Mouse (Mus musculus) thymus, adult 2 months (tissue): Measurements from ENCODE around the gene Clec1a.

ENCODE experiments used
- CTCF ChIP-seq: fragments of 200-500 bp; IDR thresholded peaks from 2 replicates; pipeline ENCODE4 v1.5.1; 2012; ENCODE audit warnings: mild to moderate bottlenecking, control low read depth, low read length, moderate library complexity, borderline replicate concordance; ENCODE audit not compliant: control insufficient read depth, poor library complexity, insufficient read depth; ENCODE audit errors: extremely low read depth
- POLR2A ChIP-seq: fragments of 200-500 bp; IDR thresholded peaks from 2 replicates; pipeline ENCODE4 v1.6.1; 2012; ENCODE audit warnings: mild to moderate bottlenecking, low read length, control low read depth, moderate library complexity; ENCODE audit not compliant: control insufficient read depth, poor library complexity, insufficient read depth; ENCODE audit errors: extremely low read depth

- TF ChIP-seq CTCF: no peak
- TF ChIP-seq POLR2A: no peak
Observed at GRCm38 (mm10) chr6:129407324-129407723, 44.5 kb downstream of the Clec1a start.
